In genomic region chr9:67137141-67137540, GRCm38 (mm10) we compare ENCODE assay signal across 7 mouse cellular contexts.
DNase-seq lines count a peak whose midpoint lies in the region; ATAC-seq and TF ChIP-seq lines count a peak whose summit lies in the region.

No protein-coding gene starts in this region.

- no peak for DNase-seq in kidney, postnatal 14 days
- DNase-seq in brain, adult 2 months (ENCODE audit: low read depth, low spot score), result peak; percentile 38
- no peak for DNase-seq in limb, embryonic 10.5 days (ENCODE audit: low spot score)
- DNase-seq in MN1 (ENCODE audit: low spot score), result no peak
- no peak for DNase-seq in left cerebral cortex, adult 8-10 months (ENCODE audit: low spot score in 2 of 2)

- no peaks in the 10 kb centered on the region for H3K36me3 ChIP-seq in kidney, embryonic 15.5 days
- H3K36me3 ChIP-seq in limb, embryonic 10.5 days, result no peaks in the 10 kb centered on the region

- ATAC-seq in kidney, embryonic 15.5 days (replicated peaks; ENCODE audit: low FRiP score), result 0 out of 2 replicates have a peak, but pooled peaks have one; percentile 40

- no peak overlapping the region for H3K4me3 ChIP-seq in kidney, embryonic 15.5 days (replicated peaks)
- no peak overlapping the region for H3K4me3 ChIP-seq in embryonic fibroblast, embryonic 13.5 days (ENCODE audit: insufficient read depth, low read length)
- no peak overlapping the region for H3K4me3 ChIP-seq in limb, embryonic 10.5 days

- H3K9ac ChIP-seq in kidney, embryonic 15.5 days, result no peak overlapping the region

- no peaks in the 10 kb centered on the region for H3K27me3 ChIP-seq in kidney, embryonic 15.5 days
- H3K27me3 ChIP-seq in limb, embryonic 10.5 days (ENCODE audit: low read depth, poor library complexity, severe bottlenecking), result no peaks in the 10 kb centered on the region

- WGBS in kidney, embryonic 15.5 days, result 36% methylated on average over 4 of the region's 4 CpGs
- 57% methylated on average over 4 of the region's 4 CpGs for WGBS in limb, embryonic 10.5 days

- TF ChIP-seq POLR2A in embryonic fibroblast, embryonic 13.5 days (IDR thresholded peaks at IDR 0.05; ENCODE audit: low read depth, low read length), result no peak

- peaks cover 22% of the 10 kb centered on the region for H3K4me1 ChIP-seq in kidney, embryonic 15.5 days
- peaks cover 13% of the 10 kb centered on the region for H3K4me1 ChIP-seq in embryonic fibroblast, embryonic 13.5 days (ENCODE audit: control insufficient read depth, insufficient read depth, low read length)
- H3K4me1 ChIP-seq in limb, embryonic 10.5 days, result peaks cover 36% of the 10 kb centered on the region

- TF ChIP-seq CTCF in embryonic fibroblast, embryonic 13.5 days (IDR thresholded peaks at IDR 0.05; ENCODE audit: borderline replicate concordance, insufficient read depth, low read length), result no peak

- peak overlapping the region; percentile 74 for H3K27ac ChIP-seq in kidney, embryonic 15.5 days
- H3K27ac ChIP-seq in embryonic fibroblast, embryonic 13.5 days (ENCODE audit: insufficient read depth, low read length), result peak overlapping the region; percentile 70
- peak overlapping the region; percentile 72 for H3K27ac ChIP-seq in limb, embryonic 10.5 days

- H3K9me3 ChIP-seq in kidney, embryonic 15.5 days (replicated peaks), result no peaks in the 10 kb centered on the region
- no peaks in the 10 kb centered on the region for H3K9me3 ChIP-seq in limb, embryonic 10.5 days (replicated peaks)

- no peak overlapping the region for H3K4me2 ChIP-seq in kidney, embryonic 15.5 days
